Mouse (Mus musculus) natural killer cell, adult 2 months (primary cell): ENCODE measurements around the gene Disp1.

ENCODE experiments used
- DNase-seq, 2 experiments: peaks; one replicate each; pipeline ENCODE4 v3.0.0; 2022; ENCODE audit warnings: low spot score in 2 of 2

The Disp1 gene

GRCm38 (mm10) chr1:183127246-183127645 is 94.1 kb downstream of the Disp1 start:
- DNase-seq, result no peak

GRCm38 (mm10) chr1:183123725-183124124 is 97.6 kb downstream of the Disp1 start:
- DNase-seq, result no peak

GRCm38 (mm10) chr1:183120341-183120923 is 100.9 kb downstream of the Disp1 start:
- no peak for DNase-seq

GRCm38 (mm10) chr1:183117827-183118825 is 103.2 kb downstream of the Disp1 start:
- DNase-seq, result no peak

- no peak for DNase-seq
These were observed 104.1 kb downstream of the Disp1 start for GRCm38 (mm10) chr1:183116946-183117826.

- DNase-seq, result no peak
These were observed 104.9 kb downstream of the Disp1 start for GRCm38 (mm10) chr1:183116441-183116840.

GRCm38 (mm10) chr1:183115076-183115475 is 106.2 kb downstream of the Disp1 start:
- no peak for DNase-seq

- no peak for DNase-seq
These were observed 106.8 kb downstream of the Disp1 start for GRCm38 (mm10) chr1:183114554-183114953.

GRCm38 (mm10) chr1:183113546-183113945 is 107.8 kb downstream of the Disp1 start:
- no peak for DNase-seq

GRCm38 (mm10) chr1:183107476-183107875 is 113.8 kb downstream of the Disp1 start:
- no peak for DNase-seq

- DNase-seq, result no peak
These were observed 116.6 kb downstream of the Disp1 start for GRCm38 (mm10) chr1:183104696-183105095.

- DNase-seq, result no peak
These were observed 118.5 kb downstream of the Disp1 start for GRCm38 (mm10) chr1:183102775-183103174.

GRCm38 (mm10) chr1:183102153-183102552 is 119.2 kb downstream of the Disp1 start:
- DNase-seq, result no peak

GRCm38 (mm10) chr1:183101371-183101770 is 120.0 kb downstream of the Disp1 start:
- DNase-seq, result no peak

- DNase-seq, result no peak
These were observed 121.1 kb downstream of the Disp1 start for GRCm38 (mm10) chr1:183100245-183100644.

- no peak for DNase-seq
These were observed 121.6 kb downstream of the Disp1 start for GRCm38 (mm10) chr1:183099686-183100085.

- DNase-seq, result no peak
These were observed 123.7 kb downstream of the Disp1 start for GRCm38 (mm10) chr1:183097606-183098005.

- DNase-seq, result no peak
These were observed 125.8 kb downstream of the Disp1 start for GRCm38 (mm10) chr1:183095454-183096088.

- no peak for DNase-seq
These were observed 129.0 kb downstream of the Disp1 start for GRCm38 (mm10) chr1:183092296-183092695.

GRCm38 (mm10) chr1:183091203-183091602 is 130.1 kb downstream of the Disp1 start:
- no peak for DNase-seq

GRCm38 (mm10) chr1:183088661-183089060 is 132.7 kb downstream of the Disp1 start:
- no peak for DNase-seq
